Mouse (Mus musculus): ENCODE data around the gene Timm9. TPM values are rescaled to one million over a fixed set of nuclear protein-coding genes. Genes with fewer than 3 reads are reported as not detected.

Timm9 gene
- 14.1 and 27.3 TPM in 2 replicates for polyA plus RNA-seq (2011; ENCODE audit: insufficient read depth, insufficient read length, low replicate concordance, missing spikeins)

DNA sequence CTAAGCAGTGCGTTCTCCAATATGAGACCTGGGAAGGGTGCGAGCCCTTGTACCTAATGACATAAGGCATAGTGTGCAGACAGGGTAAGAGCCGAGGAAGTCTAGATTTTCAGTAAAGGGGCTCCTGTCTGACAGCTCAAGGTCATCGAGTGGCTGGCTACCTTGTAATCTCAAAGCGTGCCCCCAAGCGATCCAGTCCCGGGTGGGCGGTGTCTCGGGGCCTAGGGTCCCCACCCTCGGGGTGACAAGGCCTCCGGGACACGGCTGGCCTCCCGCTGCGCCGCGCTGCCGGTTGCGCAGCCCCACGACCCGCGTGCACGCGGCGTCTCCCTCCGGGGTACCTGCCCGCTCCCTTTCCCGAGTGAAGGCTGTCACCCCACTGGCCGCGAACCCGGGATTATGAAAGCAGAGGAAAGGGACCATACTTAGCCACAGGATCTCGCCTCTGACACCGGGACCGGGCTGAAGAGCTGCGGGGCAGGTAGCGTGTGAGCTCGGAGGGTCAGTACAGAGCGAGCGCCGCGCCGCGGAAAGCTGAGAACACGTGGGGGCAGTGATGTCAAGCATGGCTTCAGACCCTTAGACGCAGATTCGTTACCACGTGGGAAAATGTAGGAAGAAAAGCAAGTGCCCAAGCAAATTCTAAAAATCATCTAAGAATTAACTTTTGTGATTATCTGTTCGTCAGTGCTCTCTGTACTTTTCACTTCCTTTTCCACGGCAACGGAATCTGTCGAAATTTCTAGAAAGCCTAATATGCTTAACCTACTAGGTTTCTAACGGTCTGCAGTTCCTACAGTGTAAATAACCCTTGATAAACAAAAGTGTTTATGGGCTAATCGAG lies at the start of gene Timm9, which contains the start of gene 2700049A03Rik:
Gene Timm9, minus strand, starts transcription at position 555 of the 844 bp plus-strand sequence.
Gene 2700049A03Rik, plus strand, starts transcription at position 719 of the 844 bp plus-strand sequence.
- H3K4me3 ChIP-seq (replicated peaks; ENCODE audit: control insufficient read depth, low read depth, low read length) = peak within 1 kb of the TSS; percentile 87
- H3K27ac ChIP-seq (ENCODE audit: control insufficient read depth, insufficient read depth, low read depth, low read length, poor library complexity) = peak within 1 kb of the TSS; percentile 63
- under 1% methylated on average over 52 of the region's 52 CpGs for WGBS
- H3K4me1 ChIP-seq (ENCODE audit: control insufficient read depth, insufficient read depth, low read length) = no peaks in the 10 kb centered on the region; the same call in 1 of the 2 replicates
- TF ChIP-seq POLR2A (IDR thresholded peaks at IDR 0.05; ENCODE audit: borderline replicate concordance, control insufficient read depth, low read depth, low read length) (peak; percentile 61; the same call in 1 of the 2 replicates), CTCF (IDR thresholded peaks at IDR 0.05; ENCODE audit: control insufficient read depth, insufficient read depth, low read length) (no peak)

DNA sequence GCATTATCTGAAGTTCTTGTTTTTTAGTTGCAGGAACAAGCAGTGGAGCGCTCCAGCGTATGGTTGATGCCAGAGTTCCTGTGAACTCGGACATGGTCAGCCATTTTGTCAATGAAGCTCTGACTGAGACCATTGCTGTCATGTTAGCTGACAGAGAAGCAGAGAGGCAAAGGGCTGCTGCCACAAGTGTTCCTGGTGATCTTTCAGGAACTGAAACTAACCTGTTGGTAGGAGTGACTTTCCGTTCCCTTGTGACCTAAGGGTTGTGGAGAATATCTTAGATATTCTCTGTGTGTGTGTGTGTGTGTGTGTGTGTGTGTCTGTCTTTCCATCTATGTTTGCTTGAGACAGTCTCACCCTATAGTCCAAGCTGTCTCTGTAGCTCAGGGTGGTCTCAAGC lies 47.9 kb upstream of the Timm9 start:
- whole genome bisulfite sequencing = 87% methylated on average over 4 of the region's 4 CpGs
- TF ChIP-seq CTCF (IDR thresholded peaks at IDR 0.05; ENCODE audit: control insufficient read depth, insufficient read depth, low read length) (no peak), POLR2A (IDR thresholded peaks at IDR 0.05; ENCODE audit: borderline replicate concordance, control insufficient read depth, low read depth, low read length) (no peak)
- H3K4me3 ChIP-seq (replicated peaks; ENCODE audit: control insufficient read depth, low read depth, low read length) = no peak overlapping the region
- H3K27ac ChIP-seq (ENCODE audit: control insufficient read depth, insufficient read depth, low read depth, low read length, poor library complexity) = no peak overlapping the region
- no peaks in the 10 kb centered on the region; the same call in 1 of the 2 replicates for H3K4me1 ChIP-seq (ENCODE audit: control insufficient read depth, insufficient read depth, low read length)

DNA sequence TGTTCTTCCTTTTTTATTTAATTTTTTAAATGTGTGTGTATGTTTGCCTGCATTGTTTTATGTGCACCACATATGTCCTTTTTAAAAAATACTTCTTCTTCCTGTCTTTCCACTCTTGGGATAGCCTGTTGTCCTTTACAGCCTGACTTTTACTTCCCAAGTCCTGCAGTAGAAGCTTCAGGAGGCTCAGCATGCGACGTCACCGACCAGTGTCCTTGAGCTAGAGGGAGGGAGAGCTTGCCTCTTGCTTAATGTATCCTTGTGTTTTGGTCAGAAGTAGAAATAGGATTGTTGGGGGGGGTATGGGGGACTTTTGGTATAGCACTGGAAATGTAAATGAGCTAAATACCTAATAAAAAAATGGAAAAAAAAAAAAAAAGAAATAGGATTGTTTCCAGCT lies 47.3 kb upstream of the Timm9 start:
- TF ChIP-seq CTCF (IDR thresholded peaks at IDR 0.05; ENCODE audit: control insufficient read depth, insufficient read depth, low read length) (no peak), POLR2A (IDR thresholded peaks at IDR 0.05; ENCODE audit: borderline replicate concordance, control insufficient read depth, low read depth, low read length) (no peak)
- no peak overlapping the region for H3K4me3 ChIP-seq (replicated peaks; ENCODE audit: control insufficient read depth, low read depth, low read length)
- H3K4me1 ChIP-seq (ENCODE audit: control insufficient read depth, insufficient read depth, low read length) = no peaks in the 10 kb centered on the region; the same call in 1 of the 2 replicates
- H3K27ac ChIP-seq (ENCODE audit: control insufficient read depth, insufficient read depth, low read depth, low read length, poor library complexity) = no peak overlapping the region
- WGBS = 94% methylated on average over 3 of the region's 3 CpGs

DNA sequence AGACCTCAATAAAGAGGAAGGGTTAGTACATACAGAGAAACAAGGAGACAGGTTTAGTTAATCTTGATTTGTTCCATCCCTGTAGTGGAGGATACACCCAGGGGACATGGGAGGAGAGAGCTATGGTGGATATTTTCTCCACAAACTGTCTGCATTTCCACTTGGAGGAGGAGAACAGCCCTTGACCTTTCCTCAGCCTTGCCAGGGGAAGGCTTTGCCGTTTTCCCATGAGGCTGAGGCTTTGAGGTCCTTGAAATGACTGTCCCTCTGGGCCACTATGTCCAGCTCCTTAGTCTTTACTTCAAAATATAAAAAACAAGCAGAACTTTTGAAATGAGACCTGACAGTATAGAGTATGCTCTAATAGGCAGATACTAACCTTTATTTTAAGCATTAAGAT lies 33.4 kb upstream of the Timm9 start:
- H3K27ac ChIP-seq (ENCODE audit: control insufficient read depth, insufficient read depth, low read depth, low read length, poor library complexity) = no peak overlapping the region
- TF ChIP-seq CTCF (IDR thresholded peaks at IDR 0.05; ENCODE audit: control insufficient read depth, insufficient read depth, low read length) (no peak), POLR2A (IDR thresholded peaks at IDR 0.05; ENCODE audit: borderline replicate concordance, control insufficient read depth, low read depth, low read length) (no peak)
- no peaks in the 10 kb centered on the region for H3K4me1 ChIP-seq (ENCODE audit: control insufficient read depth, insufficient read depth, low read length)
- H3K4me3 ChIP-seq (replicated peaks; ENCODE audit: control insufficient read depth, low read depth, low read length) = no peak overlapping the region
- 82% methylated on average over 1 of the region's 1 CpGs for WGBS

DNA sequence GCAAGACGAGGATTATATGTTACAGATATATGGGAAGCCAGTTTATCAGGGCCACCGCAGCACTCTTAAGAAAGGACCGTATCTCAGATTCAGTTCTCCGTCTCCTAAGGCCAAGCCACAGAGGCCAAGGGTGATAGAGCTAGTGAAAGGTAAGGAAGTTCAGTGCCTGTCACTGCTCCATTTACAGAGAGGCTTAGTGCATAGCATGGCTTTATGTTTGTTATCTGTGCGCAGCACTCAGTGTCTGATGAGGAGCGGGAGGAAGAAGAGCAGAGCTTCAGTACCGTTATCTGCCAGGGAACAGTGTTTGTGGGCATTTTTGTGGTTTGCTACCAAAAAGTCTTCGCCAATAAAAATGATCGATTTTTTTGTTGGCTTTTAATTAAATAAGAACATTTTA lies 27.9 kb upstream of the Timm9 start:
- no peak overlapping the region for H3K27ac ChIP-seq (ENCODE audit: control insufficient read depth, insufficient read depth, low read depth, low read length, poor library complexity)
- no peak overlapping the region for H3K4me3 ChIP-seq (replicated peaks; ENCODE audit: control insufficient read depth, low read depth, low read length)
- WGBS = 65% methylated on average over 9 of the region's 9 CpGs
- H3K4me1 ChIP-seq (ENCODE audit: control insufficient read depth, insufficient read depth, low read length) = no peaks in the 10 kb centered on the region
- TF ChIP-seq POLR2A (IDR thresholded peaks at IDR 0.05; ENCODE audit: borderline replicate concordance, control insufficient read depth, low read depth, low read length) (no peak), CTCF (IDR thresholded peaks at IDR 0.05; ENCODE audit: control insufficient read depth, insufficient read depth, low read length) (no peak)

DNA sequence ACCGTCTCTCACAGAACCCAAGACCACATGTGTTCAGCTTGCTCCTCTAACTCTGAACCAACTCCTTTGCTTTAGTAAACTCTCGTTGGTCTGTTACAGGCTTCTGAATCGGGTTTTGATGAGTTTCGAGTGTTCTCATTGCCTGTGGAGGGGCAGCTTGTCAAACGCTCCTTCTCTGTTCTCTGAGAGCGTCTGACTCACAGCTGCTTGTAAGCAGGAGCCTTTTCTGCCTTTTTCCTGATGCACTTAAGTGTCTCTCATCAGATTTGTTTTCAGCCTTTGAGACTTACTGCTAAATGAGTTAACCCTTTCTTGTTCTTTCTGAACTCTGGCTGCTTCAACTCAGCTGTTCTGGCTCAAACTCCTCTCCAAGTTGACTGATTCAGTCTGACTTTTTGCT lies 21.5 kb upstream of the Timm9 start:
- 90% methylated on average over 6 of the region's 6 CpGs for WGBS
- Histone ChIP-seq H3K4me3 (replicated peaks; ENCODE audit: control insufficient read depth, low read depth, low read length) (no peak overlapping the region), H3K4me1 (ENCODE audit: control insufficient read depth, insufficient read depth, low read length) (no peaks in the 10 kb centered on the region), H3K27ac (ENCODE audit: control insufficient read depth, insufficient read depth, low read depth, low read length, poor library complexity) (no peak overlapping the region)
- TF ChIP-seq CTCF (IDR thresholded peaks at IDR 0.05; ENCODE audit: control insufficient read depth, insufficient read depth, low read length) (no peak), POLR2A (IDR thresholded peaks at IDR 0.05; ENCODE audit: borderline replicate concordance, control insufficient read depth, low read depth, low read length) (no peak)

DNA sequence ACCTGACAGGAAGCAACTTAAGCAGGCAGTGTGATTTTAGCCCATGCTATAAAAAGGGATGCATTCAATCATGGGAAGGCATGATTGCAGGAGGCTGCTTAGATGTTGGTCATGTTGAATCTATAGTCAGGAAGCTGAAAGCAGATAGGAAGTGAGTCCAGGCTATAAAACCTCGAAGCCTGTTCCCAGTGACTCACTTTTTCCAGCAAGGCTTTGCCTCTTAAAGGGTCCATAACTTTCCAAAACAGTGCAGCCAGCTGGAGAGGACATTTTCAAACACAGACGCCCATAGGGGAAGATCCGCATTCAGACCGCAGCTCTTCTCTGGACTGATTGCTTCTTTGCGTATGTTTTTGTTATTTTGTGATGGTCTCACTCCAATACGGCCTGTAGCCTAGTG lies 18.5 kb upstream of the Timm9 start:
- Histone ChIP-seq H3K4me1 (ENCODE audit: control insufficient read depth, insufficient read depth, low read length) (no peaks in the 10 kb centered on the region), H3K27ac (ENCODE audit: control insufficient read depth, insufficient read depth, low read depth, low read length, poor library complexity) (no peak overlapping the region), H3K4me3 (replicated peaks; ENCODE audit: control insufficient read depth, low read depth, low read length) (no peak overlapping the region)
- 84% methylated on average over 6 of the region's 6 CpGs for WGBS
- TF ChIP-seq POLR2A (IDR thresholded peaks at IDR 0.05; ENCODE audit: borderline replicate concordance, control insufficient read depth, low read depth, low read length) = no peak

DNA sequence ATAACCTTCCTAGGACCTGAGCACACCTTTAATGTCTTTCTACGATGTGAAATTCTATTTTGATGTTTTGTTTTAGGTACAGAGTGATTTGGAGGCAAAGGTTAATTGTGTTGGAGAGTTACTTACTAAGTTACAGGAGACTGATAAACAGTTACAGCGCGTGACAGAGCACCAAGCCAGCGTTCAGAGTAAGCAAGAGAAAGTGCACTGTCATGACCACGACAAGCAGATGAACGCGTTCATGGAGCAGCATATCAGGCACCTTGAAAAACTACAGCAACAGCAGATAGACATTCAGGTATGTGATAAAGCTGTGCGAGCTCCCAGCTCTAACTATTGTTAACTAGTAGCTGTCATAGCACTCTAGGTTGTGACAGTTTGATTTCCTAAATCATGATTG lies 13.7 kb upstream of the Timm9 start:
- no peak for TF ChIP-seq CTCF (IDR thresholded peaks at IDR 0.05; ENCODE audit: control insufficient read depth, insufficient read depth, low read length)
- TF ChIP-seq POLR2A (IDR thresholded peaks at IDR 0.05; ENCODE audit: borderline replicate concordance, control insufficient read depth, low read depth, low read length) = no peak
- WGBS = 62% methylated on average over 8 of the region's 8 CpGs
- no peak overlapping the region for H3K4me3 ChIP-seq (replicated peaks; ENCODE audit: control insufficient read depth, low read depth, low read length)

More for the DNA sequence above, 13.7 kb upstream of the Timm9 start:
- Histone ChIP-seq H3K4me1 (ENCODE audit: control insufficient read depth, insufficient read depth, low read length) (no peaks in the 10 kb centered on the region), H3K27ac (ENCODE audit: control insufficient read depth, insufficient read depth, low read depth, low read length, poor library complexity) (no peak overlapping the region)

Measured in bone marrow, adult 2 months (tissue).